ENCODE assay signal across 6 mouse cellular contexts in the genomic region with DNA sequence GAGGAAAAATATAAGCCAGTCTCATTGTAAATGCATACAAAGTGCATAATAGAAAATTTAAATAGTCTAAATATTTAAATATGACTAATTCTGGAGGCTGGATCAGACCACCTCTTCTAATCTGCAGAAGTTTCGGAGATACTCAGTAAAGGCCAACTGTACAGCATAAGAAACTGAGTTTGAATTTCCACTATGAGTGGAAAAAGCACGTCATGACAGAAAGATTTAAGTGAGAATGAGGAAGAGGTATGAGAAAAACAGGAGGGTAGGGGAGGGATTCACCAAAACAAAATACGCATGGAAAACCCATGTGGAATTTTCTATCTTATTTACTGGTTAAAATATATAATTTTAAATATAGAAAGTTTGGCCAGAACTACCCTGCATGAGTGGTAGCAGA.
"Had no signal": no experiment of that assay in that cellular context is flagged by ENCODE, and none has a peak within 500 bp of the region (broad histone marks: within the 10 kb centered on the region; RNA-seq: fewer than 3 reads in every experiment).

No protein-coding gene starts in this region.

- H3K4me1 ChIP-seq: neural tube, embryonic 13.5 days; neural tube, embryonic 15.5 days; stomach, embryonic 15.5 days had no signal

- DNase-seq: right cerebral cortex, postnatal 14 days; right cerebral cortex, postnatal 25 days had no signal

- H3K27ac ChIP-seq: neural tube, embryonic 13.5 days; neural tube, embryonic 15.5 days; stomach, embryonic 15.5 days; stomach, postnatal 0 days had no signal

- H3K4me2 ChIP-seq: neural tube, embryonic 13.5 days; neural tube, embryonic 15.5 days; stomach, embryonic 15.5 days had no signal

- H3K9me3 ChIP-seq: neural tube, embryonic 13.5 days; neural tube, embryonic 15.5 days; stomach, embryonic 15.5 days had no signal

- H3K27me3 ChIP-seq: neural tube, embryonic 13.5 days; neural tube, embryonic 15.5 days; stomach, embryonic 15.5 days had no signal

- H3K9ac ChIP-seq: neural tube, embryonic 13.5 days; neural tube, embryonic 15.5 days; stomach, embryonic 15.5 days had no signal

- H3K36me3 ChIP-seq: neural tube, embryonic 13.5 days; neural tube, embryonic 15.5 days; stomach, embryonic 15.5 days had no signal

- H3K4me3 ChIP-seq: neural tube, embryonic 13.5 days; neural tube, embryonic 15.5 days; stomach, embryonic 15.5 days had no signal
